Mouse (Mus musculus): ENCODE measurements around the gene Rpl31.
A peak's percentile ranks its signal among the peaks of the same experiment; 100 is the strongest.

The Rpl31 gene

DNA sequence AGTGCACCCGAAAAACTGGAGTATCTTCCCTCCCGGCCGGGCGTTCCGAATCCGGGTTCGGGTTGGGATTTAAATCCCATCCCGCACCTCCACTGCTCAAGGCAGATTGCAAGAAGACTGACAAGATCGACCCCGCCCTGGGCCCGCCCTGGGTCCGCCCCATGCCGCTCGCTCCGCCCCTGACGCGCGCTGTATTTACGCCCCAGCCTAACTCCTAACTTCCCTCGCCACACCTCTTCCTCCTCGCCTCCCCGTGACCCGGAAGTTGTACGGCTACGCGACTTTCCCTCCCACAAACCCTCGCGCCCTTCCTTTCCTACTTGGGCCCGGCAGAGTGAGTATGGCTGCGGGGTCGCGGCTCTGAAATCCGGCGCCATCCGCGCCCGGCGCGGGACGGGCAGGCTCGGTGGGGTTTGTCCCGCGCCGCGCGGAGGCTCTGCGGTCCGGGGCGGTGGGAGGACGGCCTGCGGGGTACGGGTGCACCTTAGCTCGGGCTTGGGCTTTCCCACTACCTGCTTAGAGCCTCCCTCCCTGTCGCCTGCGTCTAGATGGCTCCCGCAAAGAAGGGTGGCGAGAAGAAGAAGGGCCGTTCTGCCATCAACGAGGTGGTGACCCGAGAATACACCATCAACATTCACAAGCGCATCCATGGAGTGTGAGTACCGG, at the start of gene Rpl31:
Rpl31 (plus strand) TSS at position 242 of the 666 bp plus-strand sequence.
- peak; percentile 98 to 99 for DNase-seq

DNA sequence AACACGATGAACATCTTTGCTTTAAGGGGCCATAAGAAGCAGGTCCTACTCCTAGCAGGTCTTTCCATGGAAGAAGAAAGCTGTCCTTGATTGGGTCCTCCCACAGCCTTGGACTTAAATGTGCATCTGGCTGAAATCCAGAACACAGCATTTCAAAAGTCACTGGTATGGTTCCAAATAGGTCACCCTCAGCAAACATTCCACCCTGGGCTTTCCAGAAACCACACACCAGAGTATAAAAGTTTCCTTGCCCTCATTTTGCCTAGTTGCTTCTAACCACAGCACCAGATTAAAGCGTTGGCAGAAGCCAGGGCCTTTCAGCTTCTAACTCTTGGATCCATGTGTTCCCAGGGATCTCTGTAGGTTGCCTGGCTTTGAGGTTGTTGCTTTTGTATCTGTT, 49.7 kb upstream of the Rpl31 start:
- peak in 1 of 2 experiments; percentile 30 for DNase-seq

DNA sequence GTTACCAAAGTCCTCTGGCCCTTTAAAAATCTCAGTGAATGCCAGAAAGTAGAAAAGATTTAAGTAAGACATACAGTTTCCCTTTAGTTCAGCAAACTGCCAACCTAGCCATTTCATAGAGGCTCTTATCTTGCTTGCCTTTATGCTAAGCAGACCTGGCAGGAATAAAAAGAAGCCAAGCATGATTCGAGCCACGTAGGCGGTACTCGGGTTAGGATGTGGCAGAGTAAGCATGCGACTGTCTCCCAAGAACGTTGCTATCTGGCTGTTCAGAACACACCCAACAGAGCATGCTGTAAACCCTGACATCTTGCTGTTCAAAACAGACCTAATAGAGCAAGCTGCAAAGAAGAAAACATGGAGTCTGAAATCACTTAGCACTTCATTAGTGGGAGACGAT, 48.8 kb upstream of the Rpl31 start:
- no peak for DNase-seq

DNA sequence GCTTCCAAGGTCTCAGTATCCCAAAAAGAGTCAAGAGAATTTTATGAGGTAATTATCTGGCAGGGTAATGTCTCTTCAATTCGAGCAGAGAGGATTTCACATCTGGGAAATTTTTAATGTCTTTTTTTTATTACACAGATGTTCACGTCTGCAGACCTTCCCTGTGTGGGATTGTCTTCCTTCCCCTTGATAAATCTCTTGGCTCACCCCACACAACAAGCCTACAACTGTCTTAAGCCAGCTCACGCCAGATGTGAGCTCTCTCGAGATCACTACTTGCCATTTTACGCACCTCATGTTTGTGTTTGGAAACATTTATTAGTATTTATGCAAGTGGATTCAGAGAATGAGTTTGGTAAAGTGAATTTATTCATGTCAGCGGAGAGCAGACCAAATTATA, 45.7 kb upstream of the Rpl31 start:
- no peak for DNase-seq

DNA sequence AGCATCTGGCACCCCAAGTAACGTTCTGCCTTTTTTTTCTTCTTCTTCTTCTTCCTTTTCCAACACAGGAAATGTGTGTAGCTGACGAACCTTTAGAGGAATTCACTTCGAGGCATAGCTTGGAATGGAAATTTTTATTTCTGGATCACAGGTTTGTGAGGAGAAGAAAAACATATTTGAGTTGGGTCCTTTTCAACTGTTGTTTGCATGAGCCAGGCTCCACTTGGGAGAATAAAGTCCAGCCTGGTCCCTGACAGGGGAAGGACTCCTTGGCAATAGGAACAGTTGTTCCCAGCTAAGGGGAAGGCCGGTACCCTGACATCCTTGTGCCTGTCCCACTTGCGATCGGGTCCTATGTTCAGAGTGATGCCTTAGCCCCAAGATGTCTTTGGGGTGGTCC, 42.4 kb upstream of the Rpl31 start:
- DNase-seq: no peak

DNA sequence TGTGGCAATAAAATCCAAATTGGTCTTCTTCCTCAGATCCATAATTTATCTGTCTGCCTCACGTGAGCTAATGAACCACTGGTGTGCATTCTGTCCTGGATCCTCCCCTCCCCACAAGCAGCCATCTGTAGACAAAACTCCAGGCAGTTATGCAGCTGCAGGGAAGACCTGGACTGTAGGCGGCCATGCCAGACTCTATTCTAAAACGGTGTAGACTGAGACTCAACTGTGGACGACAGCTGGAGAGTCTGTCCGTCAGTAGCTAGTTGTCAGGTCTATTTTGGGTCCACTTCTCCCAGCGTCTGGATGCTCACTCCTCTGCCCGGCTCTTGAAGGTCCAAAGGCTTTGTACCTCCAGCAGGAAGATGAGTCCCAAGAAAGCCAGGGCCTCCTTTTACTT, 40.1 kb upstream of the Rpl31 start:
- DNase-seq: no peak

DNA sequence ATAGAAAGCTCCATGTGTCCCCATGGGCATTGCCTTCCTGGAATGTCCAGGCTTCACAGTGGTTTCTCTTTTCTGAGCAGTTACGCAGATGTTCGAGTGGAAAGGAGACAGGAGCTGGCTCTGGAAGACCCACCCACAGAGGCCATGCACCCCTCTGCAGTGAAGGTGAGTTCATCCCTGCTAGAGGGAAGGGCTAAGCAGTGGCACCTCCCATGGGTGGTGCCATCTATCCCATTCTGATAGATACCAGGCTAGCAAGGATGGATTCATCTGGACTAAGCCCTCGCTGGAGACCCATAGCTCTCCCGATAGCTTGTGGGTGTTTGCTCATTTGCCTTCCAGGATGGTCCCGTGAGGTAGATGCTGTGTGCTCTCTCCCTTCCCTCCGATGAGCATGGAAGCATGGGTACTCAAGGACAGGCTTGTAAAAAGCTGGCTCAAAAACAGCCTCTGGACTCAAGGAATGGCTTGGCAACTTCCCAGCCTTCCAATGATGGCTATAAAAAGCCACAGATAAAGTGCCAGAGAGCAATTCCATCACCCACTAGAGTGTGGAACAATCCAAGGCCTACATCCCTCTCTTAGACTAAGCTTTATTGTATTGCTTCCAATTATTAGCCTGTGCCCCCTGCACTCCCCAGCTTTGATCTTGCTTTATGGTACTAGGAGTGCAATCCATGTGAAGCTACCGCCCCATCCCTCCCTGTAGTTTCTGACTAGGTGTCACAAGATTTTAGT, 36.6 kb upstream of the Rpl31 start:
- DNase-seq: peak; percentile 50 to 65

DNA sequence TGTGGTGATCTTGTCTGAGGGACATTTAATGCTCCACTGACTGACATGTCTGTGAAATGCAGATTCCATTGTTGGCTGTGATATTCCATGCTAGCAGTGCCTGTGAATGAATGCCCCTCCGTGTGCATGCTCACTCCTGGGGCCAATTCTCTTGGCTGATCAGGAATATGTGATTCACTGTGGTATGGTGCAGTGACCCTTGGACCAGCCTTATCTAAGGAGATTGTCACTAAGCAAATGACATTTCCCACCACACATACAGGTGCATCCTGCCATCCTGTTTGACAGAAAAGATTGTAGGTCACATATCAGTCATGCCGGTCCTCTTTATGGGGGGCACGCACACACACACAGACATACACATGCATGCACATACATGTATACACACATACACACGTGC, 35.2 kb upstream of the Rpl31 start:
- no peak for DNase-seq

DNA sequence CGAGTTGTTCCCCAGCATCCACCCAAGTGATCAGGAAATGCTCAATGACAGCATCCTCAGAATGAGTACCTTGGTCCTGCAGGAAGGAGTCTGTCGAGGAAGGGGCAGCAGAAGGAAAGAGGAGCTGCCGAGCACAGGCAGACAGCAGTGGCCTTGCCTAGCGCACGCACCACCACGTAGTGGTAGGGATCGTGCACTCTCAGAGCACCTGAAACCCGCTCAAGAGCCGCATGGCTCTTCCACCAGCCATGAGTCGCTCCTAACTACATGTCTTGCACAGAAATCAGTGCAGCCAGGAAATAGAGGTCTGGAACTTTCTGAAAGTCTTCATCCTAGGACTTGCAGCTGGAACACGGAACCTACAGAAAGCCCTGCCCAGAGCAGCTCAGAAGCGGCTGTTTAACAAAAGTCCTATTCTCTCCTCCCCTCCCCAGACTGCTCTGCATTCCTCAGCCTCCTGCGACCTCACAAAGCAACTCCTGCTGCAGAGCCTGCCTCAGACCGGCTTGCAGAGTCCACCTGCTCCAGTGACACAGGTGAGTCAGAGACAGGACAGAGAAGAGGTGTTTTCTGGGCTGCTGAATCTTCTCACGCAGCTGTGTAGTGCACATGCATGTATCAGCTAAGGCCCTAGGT, 32.0 kb upstream of the Rpl31 start:
- DNase-seq: no peak

DNA sequence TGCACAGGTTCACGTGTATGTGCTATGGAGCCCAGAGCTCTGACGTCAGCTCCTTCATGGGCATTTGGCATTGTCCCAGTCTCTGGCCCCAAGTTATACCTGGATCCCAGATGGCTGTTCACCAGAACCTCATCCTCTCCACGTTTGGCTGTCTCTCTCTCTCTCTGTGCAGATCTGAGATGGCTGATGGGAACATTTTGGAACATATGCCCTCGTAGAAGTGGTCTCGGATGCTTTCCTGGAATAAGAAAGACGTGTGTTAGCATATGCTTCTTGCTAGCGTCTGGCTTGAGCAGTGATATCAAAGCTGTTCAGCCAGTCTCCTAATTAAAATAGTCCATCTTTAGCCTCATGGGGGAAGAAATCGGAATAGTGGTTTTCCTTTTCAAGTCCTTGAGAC, 30.9 kb upstream of the Rpl31 start:
- peak; percentile 26 to 38 for DNase-seq

DNA sequence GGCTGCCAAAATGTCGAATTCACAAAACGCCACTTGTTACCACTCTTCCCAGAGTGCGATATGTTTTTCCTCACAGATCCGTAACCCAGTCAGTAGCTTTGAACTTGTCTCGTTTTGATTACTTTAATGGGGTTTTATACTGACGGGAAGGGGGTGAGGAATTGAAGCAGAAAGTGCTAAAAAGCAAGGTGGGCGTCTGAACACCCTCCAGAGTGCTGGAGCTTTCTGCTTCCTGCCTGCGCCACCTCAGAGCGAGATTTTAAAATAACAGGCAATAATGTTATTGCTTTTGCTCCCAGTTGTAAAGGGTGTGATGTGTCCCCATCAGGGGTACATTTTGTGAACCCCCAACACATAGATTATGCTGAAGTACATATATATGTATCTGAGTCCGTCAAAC, 28.8 kb upstream of the Rpl31 start:
- no peak for DNase-seq

DNA sequence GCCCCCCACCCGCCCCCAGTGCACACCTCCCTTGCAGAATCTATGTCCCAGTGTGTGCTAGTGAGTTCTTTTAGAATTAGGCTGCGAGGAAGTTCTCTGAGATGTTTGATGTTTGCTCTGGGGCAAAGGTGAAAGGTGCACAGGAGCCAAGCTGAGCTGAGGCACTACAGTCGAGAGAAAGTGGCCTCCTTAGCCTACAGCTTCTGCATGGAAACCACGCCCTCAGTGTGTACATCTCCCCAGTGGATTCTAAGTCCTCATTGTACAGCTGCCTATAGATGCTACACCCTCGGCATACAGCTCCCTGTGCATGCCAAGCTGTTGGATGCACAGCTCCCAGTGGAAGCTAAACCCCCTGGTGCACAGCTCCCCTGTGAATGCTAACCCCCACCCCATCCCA, 28.2 kb upstream of the Rpl31 start:
- no peak for DNase-seq

DNA sequence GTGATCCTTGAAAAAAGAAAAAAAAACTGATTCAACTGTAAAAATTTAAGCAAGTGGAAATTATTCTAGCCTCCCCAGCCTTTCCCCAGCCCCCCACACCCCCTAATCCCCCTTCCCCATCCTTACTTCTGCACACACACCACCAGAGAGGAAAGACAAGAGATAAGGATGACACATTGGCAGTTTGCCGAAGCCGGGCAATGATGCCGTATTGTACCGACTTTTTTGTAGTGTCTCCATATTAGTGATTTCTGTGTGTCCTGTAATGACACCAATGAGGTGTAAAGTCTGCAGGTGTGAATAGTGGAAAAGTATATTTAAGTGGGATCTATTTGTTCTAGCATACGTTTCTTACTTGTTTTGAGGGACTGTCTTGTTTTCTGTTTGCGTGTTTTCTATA, 27.5 kb upstream of the Rpl31 start:
- no peak for DNase-seq

DNA sequence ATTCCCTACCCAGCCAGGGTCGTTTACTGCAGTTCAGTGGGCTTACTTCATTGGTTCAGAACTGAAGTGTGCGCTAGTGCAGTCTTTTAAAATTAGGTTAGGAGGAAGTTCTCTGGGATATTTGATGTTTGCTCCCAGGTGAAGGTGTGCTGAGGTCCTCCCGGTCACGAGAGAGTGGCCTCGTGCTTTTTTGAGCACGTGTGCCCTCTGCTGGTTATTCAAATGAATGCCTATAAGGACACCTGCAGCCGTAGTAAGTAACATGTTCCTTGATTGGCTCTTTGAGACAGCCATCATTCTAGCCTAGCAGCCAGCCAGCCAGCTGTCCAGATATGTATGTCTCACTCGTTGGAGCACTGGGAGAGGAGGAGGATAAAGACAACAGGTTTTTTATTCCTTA, 27.0 kb upstream of the Rpl31 start:
- DNase-seq: peak; percentile 77 to 85

DNA sequence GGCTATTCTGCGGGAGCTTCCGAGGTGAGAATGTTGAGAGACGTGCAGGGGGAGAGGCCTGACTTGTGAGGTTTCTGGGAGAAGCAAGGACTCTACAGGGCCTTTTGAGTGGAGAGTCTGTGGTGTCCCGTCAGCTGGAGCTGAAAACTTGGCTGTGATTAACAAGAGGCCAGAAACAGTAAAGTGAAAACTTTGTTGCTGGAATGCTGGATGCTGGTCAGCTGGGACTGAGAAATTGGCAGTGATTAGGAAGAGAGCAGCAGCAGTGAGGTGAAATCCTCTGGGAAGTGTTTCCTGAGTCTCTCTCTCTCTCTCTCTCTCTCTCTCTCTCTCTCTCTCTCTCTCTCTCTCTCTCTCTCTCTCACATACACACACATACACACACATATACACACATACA, 25.8 kb upstream of the Rpl31 start:
- no peak for DNase-seq

DNA sequence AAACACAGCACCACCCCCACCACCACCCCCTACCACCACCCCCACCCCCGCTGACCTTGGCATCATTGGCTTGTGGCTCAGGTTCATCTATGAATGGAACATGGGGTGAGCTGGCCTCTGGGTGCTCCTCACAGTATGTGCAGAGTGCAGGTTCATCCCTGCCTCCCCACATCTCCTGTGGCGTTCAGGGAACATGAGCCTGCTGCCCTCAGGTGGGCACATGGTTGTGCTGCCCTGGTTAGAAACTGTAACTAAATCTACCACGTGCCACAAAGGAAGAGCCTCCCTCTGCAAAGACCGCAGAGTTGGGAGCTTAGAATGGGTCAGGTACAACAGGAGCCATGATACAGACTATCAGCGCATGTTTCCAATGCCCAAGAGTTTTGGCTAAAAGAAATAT, 24.4 kb upstream of the Rpl31 start:
- no peak for DNase-seq

DNA sequence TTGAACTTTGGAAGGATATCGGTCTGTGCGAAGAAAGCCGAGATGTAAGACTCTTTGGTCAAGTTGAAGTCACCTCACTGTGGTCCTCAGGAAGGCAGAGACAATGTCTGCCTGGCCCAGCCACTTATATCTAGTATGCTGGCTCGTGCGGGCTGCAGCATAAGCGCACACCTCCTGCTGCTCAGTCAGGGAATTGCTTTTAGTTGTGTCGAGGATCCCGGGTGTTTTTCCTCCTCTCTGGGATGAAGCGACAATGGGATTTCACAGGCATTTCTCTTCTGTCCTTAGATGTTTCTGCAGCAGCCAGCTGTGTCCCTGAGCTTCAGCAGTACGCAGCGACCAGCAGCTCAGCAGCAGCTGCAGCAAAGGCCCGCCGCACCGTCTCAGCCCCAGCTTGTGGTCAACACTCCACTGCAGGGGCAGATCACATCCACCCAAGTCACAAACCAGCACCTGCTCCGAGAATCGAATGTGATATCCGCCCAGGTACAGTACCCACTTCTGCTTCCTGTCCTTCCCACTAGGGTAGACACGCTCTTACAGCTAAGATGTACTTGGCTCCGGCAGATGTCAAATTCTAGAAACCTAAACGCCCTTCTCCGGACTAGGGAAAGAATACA, 22.6 kb upstream of the Rpl31 start:
- DNase-seq: no peak

DNA sequence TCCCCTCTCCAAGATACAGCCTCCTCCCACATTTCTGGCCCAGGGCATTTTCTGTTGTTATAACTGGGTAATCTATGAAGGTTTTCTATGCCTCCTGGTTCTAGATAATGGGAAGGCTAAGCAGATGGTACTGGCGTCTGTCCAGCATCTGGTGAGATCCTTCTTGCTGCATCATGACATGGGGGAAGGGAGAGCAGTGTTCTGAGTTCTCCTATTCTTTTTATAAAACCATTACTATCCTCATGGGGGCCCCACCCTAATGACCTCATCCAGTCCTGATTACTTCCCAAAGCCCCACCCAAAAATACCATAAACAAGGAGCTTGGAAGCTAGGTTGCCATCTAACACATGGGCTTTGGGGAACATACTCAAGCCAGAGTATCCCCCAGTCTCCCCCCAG, 18.6 kb upstream of the Rpl31 start:
- peak; percentile 86 for DNase-seq

DNA sequence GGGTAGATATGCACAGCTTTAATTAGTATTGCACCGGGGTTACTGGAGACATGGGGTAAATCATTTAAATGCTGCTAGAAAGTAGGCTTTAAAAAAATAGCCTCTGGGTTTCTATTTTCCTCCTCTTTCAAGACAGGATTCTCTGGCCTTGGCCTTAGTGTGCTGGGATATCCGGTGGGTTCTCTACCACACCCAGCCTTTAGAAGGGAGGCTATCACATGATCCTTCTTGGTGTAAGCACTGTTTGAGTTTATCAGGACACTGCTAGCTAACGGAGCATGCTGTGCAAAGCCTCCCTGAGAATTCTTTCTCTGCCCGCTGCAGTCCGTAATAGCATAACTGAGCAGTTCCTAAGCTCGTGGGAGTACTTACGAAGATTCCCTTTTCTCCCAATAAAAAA, 18.2 kb upstream of the Rpl31 start:
- no peak for DNase-seq

DNA sequence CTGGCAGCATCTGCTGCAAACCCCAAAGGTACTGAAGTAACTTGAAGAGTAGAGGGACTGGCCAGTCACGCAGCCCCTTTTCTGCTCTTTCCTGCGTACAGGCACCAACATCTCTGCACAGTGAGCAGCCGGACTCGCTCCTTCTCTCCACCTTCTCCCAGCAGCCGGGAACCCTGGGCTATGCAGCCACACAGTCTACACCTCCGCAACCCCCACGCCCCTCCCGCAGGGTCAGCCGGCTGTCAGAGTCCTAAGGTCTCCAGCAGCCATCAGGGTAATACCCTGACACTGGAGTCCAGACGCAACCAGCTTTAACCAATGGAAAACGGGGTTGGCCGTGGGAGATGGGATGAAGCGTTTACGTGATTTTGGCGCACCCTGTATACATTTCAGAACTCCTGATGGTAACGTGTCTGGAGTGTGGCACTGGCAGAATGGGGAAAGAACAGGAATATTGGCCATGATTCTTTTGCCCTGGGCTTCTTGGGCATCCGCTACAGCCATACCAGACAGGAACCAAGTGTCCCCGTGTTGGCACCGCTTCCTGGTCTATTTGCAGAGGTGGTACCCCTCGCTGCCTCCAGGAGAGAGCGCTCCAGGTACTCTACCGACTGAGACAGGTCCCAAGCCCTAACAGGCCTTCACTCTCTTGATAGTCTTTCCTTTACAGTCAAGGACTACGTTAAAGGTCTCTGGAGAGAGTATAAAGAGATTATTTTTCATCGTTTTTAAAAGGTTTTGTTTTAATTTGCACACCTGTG, 5.7 kb upstream of the Rpl31 start:
- DNase-seq: peak; percentile 37 to 39

DNA sequence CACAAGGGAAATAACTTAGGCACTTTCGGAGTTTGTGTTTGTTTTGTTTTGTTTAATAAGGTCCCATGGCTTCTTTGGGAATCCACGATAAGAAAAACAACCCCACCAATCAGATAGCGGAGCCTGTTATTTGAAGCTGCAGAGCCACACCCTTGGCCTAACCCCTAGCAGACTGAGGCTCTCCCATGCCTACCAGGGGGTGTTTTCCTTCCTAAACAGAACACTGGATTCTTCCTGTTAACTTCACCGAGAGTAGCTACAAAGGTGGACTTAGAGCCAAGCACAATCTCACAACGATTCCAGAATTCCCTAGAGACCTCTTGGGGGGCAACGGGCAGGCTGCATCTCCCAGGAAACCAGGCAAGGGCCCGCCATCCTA, 5.1 kb upstream of the Rpl31 start:
- DNase-seq: no peak

DNA sequence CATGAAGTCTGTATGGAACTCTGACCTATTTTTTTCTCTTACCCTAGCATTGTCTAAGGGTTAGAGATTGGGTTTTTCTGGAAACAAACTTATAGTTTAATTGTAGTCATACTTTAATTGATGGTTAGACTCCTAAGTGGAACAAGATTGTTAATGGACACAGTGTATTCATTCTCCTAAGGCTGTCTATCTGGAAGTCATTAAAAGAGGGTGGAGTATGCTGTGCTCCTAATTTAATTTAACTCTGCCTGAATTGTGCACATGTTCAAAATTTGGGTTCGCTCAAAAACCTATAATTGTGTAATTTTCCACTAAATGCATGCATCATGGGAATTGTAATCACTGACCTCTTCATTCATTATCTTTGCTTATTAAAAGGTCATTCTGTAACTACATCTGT, 2.1 kb upstream of the Rpl31 start:
- no peak for DNase-seq

DNA sequence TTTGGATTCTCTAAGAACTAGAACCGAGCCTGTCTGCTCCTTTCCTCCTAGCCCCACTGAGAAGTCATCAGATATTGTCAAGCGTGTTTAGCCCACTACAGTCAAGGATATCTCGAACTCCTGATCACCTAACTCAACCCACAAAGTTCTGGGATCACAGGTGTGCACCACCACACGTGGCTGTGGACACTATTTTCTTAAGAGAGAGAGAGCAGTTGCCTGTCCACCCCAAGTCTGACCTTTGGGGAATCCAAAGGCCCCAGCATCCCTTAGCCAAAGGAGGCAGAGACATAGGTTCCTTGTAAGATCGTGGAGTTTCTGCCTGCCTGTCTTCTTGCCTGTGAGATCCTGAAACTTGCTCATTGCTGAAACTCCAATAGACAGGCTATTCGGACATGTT, 597 bp upstream of the Rpl31 start:
- peak in 1 of 2 experiments; percentile 30 for DNase-seq

All from cerebellum, postnatal 10 days (tissue).